Mouse (Mus musculus) stomach, embryonic 14.5 days (tissue): ENCODE results near the gene Ralgds. TPM values are rescaled to one million over a fixed set of nuclear protein-coding genes. Genes with fewer than 3 reads are reported as not detected.

Experiments
- ATAC-seq: fragments of 200-750 bp; cut with Nextera tagmentation; 2 replicates; pipeline ENCODE4 v1.8.0; 2017; ENCODE audit warnings: low read depth, moderate TSS enrichment; ENCODE audit not compliant: insufficient number of reproducible peaks, insufficient read depth, low FRiP score
- H3K27ac ChIP-seq: fragments of 300-500 bp; sonication (generic); 2 replicates; pipeline ENCODE4 v1.5.1; 2014; ENCODE audit warnings: mild to moderate bottlenecking, low read length, moderate library complexity, mixed read lengths
- H3K27me3 ChIP-seq: fragments of 300-500 bp; sonication (generic); 2 replicates; pipeline ENCODE4 v1.6.1; 2014; ENCODE audit warnings: low read length, control low read depth, mixed read lengths; ENCODE audit not compliant: control insufficient read depth, insufficient read depth
- H3K36me3 ChIP-seq: fragments of 300-500 bp; sonication (generic); 2 replicates; pipeline ENCODE4 v1.6.1; 2014; ENCODE audit warnings: mild to moderate bottlenecking, control low read depth, low read length, moderate library complexity, mixed read lengths; ENCODE audit not compliant: control insufficient read depth, insufficient read depth
- H3K4me1 ChIP-seq: fragments of 300-500 bp; sonication (generic); 2 replicates; pipeline ENCODE4 v1.6.1; 2014; ENCODE audit warnings: low read length, control low read depth, mixed read lengths; ENCODE audit not compliant: control insufficient read depth, insufficient read depth
- H3K4me2 ChIP-seq: fragments of 300-500 bp; sonication (generic); replicated peaks from 2 replicates; pipeline ENCODE4 v1.6.1; 2014; ENCODE audit warnings: low read depth, low read length, control low read depth
- H3K4me3 ChIP-seq: fragments of 300-500 bp; sonication (generic); 2 replicates; pipeline ENCODE4 v1.5.1; 2014; ENCODE audit warnings: low read depth, low read length, control low read depth
- H3K9ac ChIP-seq: fragments of 300-500 bp; sonication (generic); replicated peaks from 2 replicates; pipeline ENCODE4 v1.6.1; 2014; ENCODE audit warnings: low read depth, mild to moderate bottlenecking, control low read depth, low read length, moderate library complexity, mixed read lengths
- H3K9me3 ChIP-seq: fragments of 300-500 bp; sonication (generic); 2 replicates; pipeline ENCODE4 v1.6.1; 2016; ENCODE audit warnings: low read depth, low read length, control low read depth; ENCODE audit not compliant: control insufficient read depth
- whole genome bisulfite sequencing: fragments of 180-500 bp; shearing (Covaris S2); extraction: QIAGEN DNeasy Blood & Tissue Kit; methylation state at CpG from one replicate; pipeline ENCODE4 v1.1.7; 2014; 5-methylcytosine and 5-hydroxymethylcytosine counted together
- polyA plus RNA-seq: library from polyadenylated mRNA; unstranded; fragments of >200 nt; fragmentation: Nextera tagmentation; extraction: Ambion mirVana; gene quantifications from 2 replicates; pipeline ENCODE4 v1.2.1, GENCODE M21; 2014

Ralgds gene
- polyA plus RNA-seq, 1 experiment from 2014 or later = 38.6 TPM

GRCm38 (mm10) chr2:28524406-28524805, 11.5 kb downstream of the Ralgds start:
- Histone ChIP-seq H3K9me3 (no peaks in the 10 kb centered on the region), H3K27me3 (no peaks in the 10 kb centered on the region), H3K9ac (no peak overlapping the region), H3K27ac (no peak overlapping the region), H3K4me1 (peaks cover 31% of the 10 kb centered on the region), H3K4me2 (no peak overlapping the region), H3K4me3 (no peak overlapping the region), H3K36me3 (no peaks in the 10 kb centered on the region)
- ATAC-seq = no peak
- 78% methylated on average over 10 of the region's 10 CpGs for WGBS

- no peak overlapping the region for H3K4me3 ChIP-seq
- peaks cover 36% of the 10 kb centered on the region for H3K4me1 ChIP-seq
- H3K27me3 ChIP-seq = no peaks in the 10 kb centered on the region
- peak overlapping the region; percentile 18; the same call in 1 of the 2 replicates for H3K9ac ChIP-seq
- no peaks in the 10 kb centered on the region for H3K9me3 ChIP-seq
- peak overlapping the region; percentile 82 for H3K27ac ChIP-seq
- WGBS = 18% methylated on average over 11 of the region's 11 CpGs
- peak; percentile 89 for ATAC-seq
- no peaks in the 10 kb centered on the region for H3K36me3 ChIP-seq
- 0 out of 2 replicates have a peak overlapping the region, but pooled peaks have one; percentile 16 for H3K4me2 ChIP-seq
These were observed 12.5 kb downstream of the Ralgds start for GRCm38 (mm10) chr2:28525219-28525942.

- Histone ChIP-seq H3K9me3 (no peaks in the 10 kb centered on the region), H3K27me3 (no peaks in the 10 kb centered on the region), H3K4me3 (no peak overlapping the region), H3K4me2 (no peak overlapping the region; the same call in 1 of the 2 replicates), H3K4me1 (peaks cover 39% of the 10 kb centered on the region), H3K9ac (no peak overlapping the region), H3K36me3 (no peaks in the 10 kb centered on the region), H3K27ac (peak overlapping the region; percentile 82)
- 31% methylated on average over 12 of the region's 12 CpGs for WGBS
- ATAC-seq = 0 out of 2 replicates have a peak, but pooled peaks have one; percentile 2
These were observed 13.3 kb downstream of the Ralgds start for GRCm38 (mm10) chr2:28525943-28526876.

GRCm38 (mm10) chr2:28527436-28528353, 14.8 kb downstream of the Ralgds start:
- Histone ChIP-seq H3K4me2 (no peak overlapping the region), H3K9ac (no peak overlapping the region), H3K4me3 (no peak overlapping the region), H3K4me1 (peaks cover 40% of the 10 kb centered on the region), H3K27me3 (no peaks in the 10 kb centered on the region), H3K36me3 (no peaks in the 10 kb centered on the region), H3K27ac (no peak overlapping the region), H3K9me3 (no peaks in the 10 kb centered on the region)
- no peak for ATAC-seq
- 89% methylated on average over 20 of the region's 20 CpGs for WGBS

GRCm38 (mm10) chr2:28528354-28528730, 15.4 kb downstream of the Ralgds start:
- no peaks in the 10 kb centered on the region for H3K9me3 ChIP-seq
- H3K9ac ChIP-seq = no peak overlapping the region
- H3K4me1 ChIP-seq = peaks cover 42% of the 10 kb centered on the region
- no peaks in the 10 kb centered on the region for H3K27me3 ChIP-seq
- WGBS = 90% methylated on average over 7 of the region's 7 CpGs
- no peak overlapping the region for H3K4me3 ChIP-seq
- H3K4me2 ChIP-seq = no peak overlapping the region
- no peak overlapping the region for H3K27ac ChIP-seq
- H3K36me3 ChIP-seq = no peaks in the 10 kb centered on the region
- no peak for ATAC-seq

- H3K27ac ChIP-seq = peak overlapping the region; percentile 10; the same call in 1 of the 2 replicates
These were observed 16.9 kb downstream of the Ralgds start for GRCm38 (mm10) chr2:28529856-28530255.

GRCm38 (mm10) chr2:28530311-28530710, 17.4 kb downstream of the Ralgds start:
- Histone ChIP-seq H3K27me3 (no peaks in the 10 kb centered on the region), H3K9ac (no peak overlapping the region), H3K9me3 (no peaks in the 10 kb centered on the region), H3K27ac (peak overlapping the region; percentile 10; the same call in 1 of the 2 replicates), H3K36me3 (no peaks in the 10 kb centered on the region), H3K4me1 (peaks cover 43% of the 10 kb centered on the region), H3K4me3 (no peak overlapping the region), H3K4me2 (no peak overlapping the region)
- WGBS = 66% methylated on average over 7 of the region's 7 CpGs
- ATAC-seq = no peak

More at GRCm38 (mm10) chr2:28529856-28530255, 16.9 kb downstream of the Ralgds start:
- Histone ChIP-seq H3K4me2 (no peak overlapping the region), H3K27me3 (no peaks in the 10 kb centered on the region), H3K4me3 (no peak overlapping the region), H3K36me3 (no peaks in the 10 kb centered on the region), H3K9me3 (no peaks in the 10 kb centered on the region), H3K9ac (no peak overlapping the region), H3K4me1 (peaks cover 43% of the 10 kb centered on the region)
- no peak for ATAC-seq
- 73% methylated on average over 4 of the region's 4 CpGs for WGBS
